Mouse (Mus musculus) small intestine, adult 2 months (tissue): ENCODE measurements around the gene Iba57.

ENCODE experiments used
- CTCF ChIP-seq: fragments of 200-500 bp; IDR thresholded peaks from 2 replicates; pipeline ENCODE4 v1.5.1; 2012; ENCODE audit warnings: low read depth, mild to moderate bottlenecking, control low read depth, inconsistent platforms, low read length, moderate library complexity, mixed read lengths; ENCODE audit not compliant: insufficient replicate concordance, insufficient read length; ENCODE audit errors: extremely low read depth
- POLR2A ChIP-seq: fragments of 200-500 bp; IDR thresholded peaks from 2 replicates; pipeline ENCODE4 v1.6.1; 2012; ENCODE audit warnings: low read depth, mild to moderate bottlenecking, control low read depth, inconsistent platforms, low read length, moderate library complexity

DNA sequence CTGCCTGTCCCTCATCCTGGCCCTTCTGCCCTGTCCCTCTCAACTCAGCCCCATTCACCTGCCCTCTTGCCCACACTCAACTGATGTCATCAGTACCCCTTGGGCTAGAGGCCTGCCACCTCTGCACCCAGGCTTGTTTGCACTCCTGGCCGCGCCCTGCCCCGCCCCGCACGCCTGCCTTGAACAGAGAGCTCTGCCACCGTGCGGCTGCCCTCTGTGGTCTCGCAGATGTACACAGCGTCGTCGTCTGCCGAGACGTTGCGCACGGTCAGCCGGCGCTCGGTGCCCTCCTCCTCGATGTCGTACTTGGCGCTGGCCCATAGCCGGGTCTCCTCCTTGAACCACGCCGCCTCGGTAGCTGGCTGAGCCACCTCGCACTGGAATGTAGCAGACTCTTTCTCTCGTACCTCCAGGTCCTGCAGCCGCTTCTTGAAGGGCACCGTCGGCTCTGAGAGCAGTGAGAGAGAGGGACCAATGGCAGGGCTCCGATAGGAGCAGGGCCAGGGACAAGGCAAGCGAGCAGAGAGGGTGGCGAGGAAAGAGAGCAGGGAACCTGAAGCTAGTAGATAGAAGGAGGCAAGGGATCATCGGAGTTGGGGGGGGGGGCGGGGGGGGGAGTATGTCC, 29.1 kb downstream of the Iba57 start:
- TF ChIP-seq CTCF (no peak), POLR2A (no peak)
